Mouse (Mus musculus) ovary, postnatal 14 days (tissue): ENCODE data around the gene Pacrg.

Experiments used
- DNase-seq: peaks from one replicate; pipeline ENCODE4 v3.0.0; 2022; ENCODE audit warnings: low spot score

The Pacrg gene

DNA sequence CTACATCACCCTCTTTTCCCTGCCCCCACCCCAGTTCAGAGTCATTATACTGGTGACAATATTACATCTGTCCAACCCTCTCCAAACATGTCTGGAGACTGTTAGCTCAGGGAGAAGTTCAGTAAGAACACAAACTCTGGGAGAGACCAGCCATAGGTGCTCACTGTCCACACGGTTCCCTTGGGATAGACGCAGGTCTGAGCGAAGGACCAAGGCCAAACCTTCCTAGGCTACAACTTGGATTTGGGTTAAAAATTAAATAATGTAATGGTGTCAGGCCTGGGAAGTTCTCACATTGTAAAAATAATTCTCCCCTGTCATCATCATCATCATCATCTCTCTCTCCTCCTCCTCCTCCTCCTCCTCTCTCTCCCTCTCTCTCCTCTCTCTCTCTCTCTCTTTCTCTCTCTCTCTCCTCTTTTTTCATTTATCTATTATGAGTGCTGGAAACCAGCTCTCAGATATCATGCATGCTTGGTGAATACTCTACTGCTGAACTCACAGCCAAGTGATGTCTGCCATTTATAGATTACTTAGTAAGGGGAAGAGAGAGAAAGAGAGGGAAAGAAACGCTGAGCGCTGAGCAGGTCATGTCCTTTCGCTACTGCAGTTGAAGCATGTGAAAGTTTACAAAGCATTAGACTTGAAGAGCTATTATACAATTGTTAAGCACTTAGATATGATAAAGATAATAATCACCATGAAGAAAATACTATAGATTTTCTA lies 215.2 kb downstream of the Pacrg start:
- no peak for DNase-seq

GRCm38 (mm10) chr17:10620621-10621020 lies 219.5 kb downstream of the Pacrg start:
- no peak for DNase-seq

DNA sequence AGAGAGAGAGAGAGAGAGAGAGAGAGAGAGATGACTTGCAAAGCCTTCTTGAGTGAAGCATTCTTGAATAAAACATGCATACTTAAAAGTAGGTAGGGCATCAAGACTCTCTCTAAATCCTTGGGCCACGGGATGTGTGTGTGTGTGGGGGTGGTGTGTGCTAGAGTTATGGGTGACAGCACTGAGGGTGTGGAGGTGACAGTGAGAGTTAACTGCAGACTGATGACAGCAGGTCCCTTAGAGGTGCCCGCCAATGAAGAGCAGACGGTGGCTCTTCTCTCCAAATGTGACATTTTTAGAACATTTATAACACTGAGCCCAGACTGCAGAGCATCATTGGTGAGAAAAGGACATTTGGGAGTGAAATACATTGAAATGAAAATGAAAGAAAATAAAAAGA lies 220.2 kb downstream of the Pacrg start:
- no peak for DNase-seq

GRCm38 (mm10) chr17:10617656-10618055 lies 222.5 kb downstream of the Pacrg start:
- DNase-seq: no peak

DNA sequence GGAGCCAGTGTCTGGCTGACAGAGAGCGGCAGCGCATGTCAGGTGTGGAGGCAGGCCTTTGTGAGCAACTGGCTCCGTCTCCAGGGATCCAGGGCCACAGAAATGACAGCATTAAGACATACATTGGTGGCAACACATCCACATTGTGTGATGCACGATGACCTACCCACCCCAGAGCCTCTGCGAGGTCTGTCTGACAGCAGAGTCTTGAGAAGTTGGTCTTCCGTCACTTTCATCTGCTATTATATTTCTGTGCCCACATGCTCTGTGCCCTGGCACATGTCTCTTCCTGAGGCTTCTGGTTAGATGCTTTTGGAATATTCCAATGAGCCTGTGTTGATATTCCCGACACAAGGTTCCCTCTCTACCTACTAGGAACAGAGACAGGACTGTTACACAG lies 224.5 kb downstream of the Pacrg start:
- DNase-seq: no peak

DNA sequence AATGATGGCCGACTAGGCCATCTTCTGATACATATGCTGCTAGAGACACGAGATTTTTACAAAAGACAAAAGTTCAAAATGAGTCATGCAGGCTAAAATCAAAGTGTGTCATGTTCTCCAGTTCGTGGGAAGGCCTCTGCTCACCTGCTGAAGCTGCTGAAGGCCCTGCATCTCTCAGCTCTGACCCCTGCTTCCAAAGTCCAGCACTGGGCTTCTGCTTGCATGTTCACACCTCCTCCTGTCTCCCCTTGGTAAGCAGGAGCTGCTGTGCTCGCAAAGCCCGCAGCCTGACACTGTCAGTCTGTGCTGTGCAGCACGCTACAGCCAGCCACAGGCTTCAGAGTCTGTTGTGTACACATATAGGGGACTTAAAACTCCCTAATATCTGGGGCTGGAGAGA lies 225.4 kb downstream of the Pacrg start:
- DNase-seq: no peak

DNA sequence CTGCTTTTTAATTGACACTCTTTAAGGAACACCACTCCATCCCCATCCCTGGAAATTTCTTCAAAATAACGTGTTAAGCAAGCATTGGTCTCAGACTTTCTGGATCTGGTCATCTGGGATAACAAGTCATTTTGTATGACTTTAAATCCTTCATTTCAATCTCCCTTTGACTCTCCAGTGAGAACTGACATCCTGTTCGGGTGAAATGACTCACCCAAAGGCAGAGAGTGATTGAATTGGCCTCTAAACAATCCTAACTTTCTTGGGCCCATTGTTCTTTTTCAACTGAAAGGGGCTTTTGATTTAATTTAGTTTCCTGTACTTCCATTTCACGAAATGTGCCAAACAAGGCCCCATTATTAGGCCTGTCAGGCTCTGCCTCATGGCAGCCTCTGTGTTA lies 228.5 kb downstream of the Pacrg start:
- DNase-seq: no peak

GRCm38 (mm10) chr17:10608146-10608545 lies 232.0 kb downstream of the Pacrg start:
- no peak for DNase-seq

DNA sequence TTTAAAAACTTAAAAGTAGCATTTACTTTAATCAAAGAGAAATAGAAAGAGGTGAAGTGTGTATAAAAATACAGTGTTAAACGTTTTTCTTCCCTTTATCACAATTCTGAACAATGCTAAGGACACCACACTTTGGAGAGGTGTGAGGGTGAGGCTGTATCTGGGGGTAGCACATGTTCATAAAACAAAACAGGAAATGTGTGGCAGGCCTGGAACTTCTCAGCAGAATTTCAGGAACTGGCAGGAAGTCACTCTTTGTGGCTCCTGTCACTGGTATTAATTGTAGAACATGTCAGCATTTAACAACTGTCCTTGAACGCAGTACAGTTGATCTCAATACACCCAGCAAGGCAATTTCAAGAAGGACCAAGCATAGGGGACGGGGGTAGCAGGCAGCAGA lies 234.0 kb downstream of the Pacrg start:
- no peak for DNase-seq

DNA sequence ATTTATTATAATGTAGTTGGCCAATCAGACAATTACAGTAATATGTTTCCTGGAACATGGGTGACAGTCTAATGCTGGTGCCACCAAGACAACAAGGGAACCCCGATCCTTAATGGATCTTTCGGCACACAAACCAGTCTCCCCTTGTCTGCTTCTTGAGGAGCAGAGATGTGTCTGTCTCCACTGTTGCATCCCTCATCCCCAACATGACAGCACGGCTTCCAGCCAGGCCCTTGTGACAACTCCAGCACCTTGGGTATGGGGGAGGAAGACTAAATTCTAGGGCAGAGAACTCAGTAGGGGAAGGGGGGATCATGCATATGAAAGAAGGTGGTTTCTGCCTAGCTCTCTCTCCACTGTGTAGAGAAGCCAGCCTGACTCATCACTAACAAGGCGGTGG lies 242.4 kb downstream of the Pacrg start:
- DNase-seq: no peak

DNA sequence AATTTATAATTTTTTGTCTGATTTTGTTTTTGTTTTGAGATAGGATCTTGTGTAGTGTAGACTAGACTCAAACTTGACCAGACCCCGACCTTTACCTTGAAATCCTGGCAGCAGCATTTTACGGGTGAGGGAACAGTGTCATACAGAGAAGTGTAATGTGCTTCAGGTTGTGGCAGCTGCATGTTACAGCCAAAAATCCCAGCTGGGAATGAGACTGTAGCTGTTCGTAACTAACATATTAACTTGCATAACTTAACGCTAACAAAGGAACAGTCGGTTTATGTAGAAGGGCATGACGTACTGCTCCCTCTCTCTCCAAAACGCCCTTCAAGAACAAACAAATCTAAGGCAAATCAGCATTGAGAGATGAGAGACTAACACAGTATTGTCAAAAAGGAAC lies 250.5 kb downstream of the Pacrg start:
- no peak for DNase-seq

DNA sequence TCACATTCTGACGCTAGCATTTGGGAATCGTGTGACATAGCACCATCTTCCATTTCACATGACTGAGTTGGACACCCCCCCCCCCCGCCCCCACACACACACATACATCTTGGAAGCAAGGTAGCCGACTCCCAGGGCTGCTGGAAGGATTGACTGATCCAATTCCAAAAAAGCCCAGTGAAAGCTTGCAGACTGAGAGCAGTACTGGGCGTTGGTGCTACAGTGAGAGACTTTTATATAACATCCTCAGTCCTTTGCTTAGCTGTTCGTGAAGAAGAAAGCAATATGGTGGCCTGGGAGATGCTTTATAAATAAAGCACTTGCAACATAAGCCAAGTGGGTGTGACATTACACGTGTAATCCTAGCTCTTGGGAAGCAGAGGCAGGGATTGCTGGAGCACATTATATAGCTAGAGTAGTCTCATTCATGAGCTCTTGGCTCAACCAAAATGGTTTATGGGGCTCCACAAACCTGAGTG lies 251.2 kb downstream of the Pacrg start:
- no peak for DNase-seq

DNA sequence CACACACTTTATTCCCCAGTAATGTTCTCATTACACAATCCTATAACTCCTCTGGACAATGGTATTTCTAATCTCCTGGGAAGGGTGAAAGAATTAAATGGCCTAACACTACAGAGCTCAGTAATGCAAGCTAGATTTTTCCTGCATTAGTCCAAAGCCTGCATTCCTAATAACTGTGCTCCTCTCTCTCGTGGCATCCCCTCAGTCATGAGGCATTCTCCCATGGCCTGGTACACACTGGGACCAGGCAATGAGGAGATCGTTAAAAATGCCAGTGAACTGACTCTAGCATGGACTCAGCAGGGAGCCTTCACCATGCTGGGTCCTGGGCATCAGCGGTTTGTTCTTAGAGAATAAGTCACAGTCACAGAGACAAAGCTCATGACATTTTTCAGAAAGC lies 256.8 kb downstream of the Pacrg start:
- no peak for DNase-seq

- DNase-seq: no peak
Measured at GRCm38 (mm10) chr17:10575306-10575705, 264.8 kb downstream of the Pacrg start.

GRCm38 (mm10) chr17:10572436-10572835 lies 267.7 kb downstream of the Pacrg start:
- DNase-seq: no peak

GRCm38 (mm10) chr17:10569270-10569669 lies 270.8 kb downstream of the Pacrg start:
- no peak for DNase-seq

DNA sequence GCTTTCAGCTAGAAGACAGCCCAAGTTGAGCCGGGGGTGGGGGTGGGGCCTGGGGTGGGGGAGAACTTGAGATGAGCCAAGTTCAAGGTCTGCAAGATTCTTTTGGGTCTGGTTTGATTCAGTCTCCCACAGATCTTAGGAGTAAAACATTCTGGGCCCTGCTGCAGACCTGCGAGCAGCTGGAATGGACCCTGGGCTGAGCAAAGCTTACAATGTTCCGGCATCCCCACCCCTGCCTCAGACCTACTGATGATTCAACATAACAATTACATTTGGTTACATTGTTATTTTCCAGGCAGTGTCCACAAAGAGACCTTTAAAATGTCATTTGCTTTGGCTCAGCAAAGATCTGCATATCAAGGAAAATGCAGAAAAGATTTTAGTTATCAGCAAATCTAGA lies 272.7 kb downstream of the Pacrg start:
- no peak for DNase-seq

DNA sequence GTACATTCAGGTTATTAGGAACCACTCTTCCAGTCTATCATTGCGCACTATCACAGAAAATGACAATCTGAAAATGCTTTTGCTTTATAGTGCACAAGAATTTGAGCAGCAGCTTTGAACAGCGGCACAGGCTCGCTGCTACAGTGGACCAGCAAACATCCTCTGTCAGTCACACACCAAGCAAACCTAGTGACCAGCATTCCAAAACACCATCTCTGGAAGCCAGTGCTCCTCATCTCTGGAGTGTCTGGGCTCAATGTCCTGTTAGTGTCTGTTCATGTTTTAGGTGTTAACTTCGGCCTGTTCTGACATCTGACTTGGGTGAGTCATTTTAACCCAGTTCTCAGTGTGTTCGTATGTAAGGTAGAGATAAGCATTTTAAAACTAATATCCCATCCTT lies 275.9 kb downstream of the Pacrg start:
- no peak for DNase-seq

DNA sequence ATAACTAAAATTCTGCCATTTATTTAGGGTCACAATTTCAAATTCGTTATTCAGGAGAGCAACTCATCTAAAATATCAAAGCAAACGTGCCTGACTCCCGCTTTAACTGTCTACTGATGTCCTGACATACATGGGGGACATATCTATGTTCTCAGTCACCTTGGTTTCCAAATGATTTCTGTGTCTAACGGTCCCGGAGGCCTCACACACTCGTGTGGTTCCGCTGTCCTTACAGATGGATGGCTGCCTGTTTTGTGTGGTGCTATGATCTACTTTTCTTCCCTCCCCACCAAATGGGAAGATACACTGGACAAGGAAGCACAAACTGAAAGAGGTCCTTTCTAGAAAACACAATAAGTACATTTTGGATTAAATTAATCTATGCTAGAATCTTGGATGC lies 277.2 kb downstream of the Pacrg start:
- DNase-seq: no peak

DNA sequence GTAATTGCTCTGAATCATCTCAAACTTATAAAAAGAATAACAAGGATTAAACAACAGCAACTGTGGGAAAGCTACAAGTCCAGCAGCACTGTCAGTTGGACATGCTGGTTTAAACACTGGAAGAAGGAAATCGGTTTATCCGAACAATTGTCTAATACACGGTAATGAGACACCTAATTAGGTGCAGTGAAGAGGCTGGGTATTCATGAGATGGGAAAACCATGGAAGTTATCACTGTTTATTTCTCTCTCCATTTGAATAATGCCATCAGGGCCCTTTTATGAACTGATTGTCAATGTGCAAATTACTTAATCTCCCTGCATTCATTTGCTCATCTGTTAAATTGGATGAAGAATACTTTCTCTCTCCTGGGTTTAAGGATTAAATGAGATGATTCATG lies 280.1 kb downstream of the Pacrg start:
- no peak for DNase-seq

DNA sequence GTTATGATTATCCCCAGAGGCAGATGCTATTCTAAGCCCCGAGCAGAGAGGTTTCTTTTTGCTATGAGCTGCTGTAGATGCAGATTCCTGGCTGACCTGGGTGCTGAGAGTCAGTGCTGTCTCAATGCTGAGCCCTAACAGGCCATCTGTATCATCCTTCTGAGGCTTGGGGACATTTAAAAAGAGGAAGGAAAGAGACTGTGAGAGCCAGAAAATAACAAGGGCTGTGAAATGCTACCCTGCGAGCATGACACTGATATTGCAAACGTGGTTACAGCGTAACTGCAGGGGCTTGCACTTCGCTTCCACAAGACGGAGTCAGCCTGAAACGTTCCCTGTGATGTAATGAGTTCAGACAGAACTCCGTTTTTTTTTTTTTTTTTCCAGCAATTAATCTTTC lies 281.4 kb downstream of the Pacrg start:
- no peak for DNase-seq

DNA sequence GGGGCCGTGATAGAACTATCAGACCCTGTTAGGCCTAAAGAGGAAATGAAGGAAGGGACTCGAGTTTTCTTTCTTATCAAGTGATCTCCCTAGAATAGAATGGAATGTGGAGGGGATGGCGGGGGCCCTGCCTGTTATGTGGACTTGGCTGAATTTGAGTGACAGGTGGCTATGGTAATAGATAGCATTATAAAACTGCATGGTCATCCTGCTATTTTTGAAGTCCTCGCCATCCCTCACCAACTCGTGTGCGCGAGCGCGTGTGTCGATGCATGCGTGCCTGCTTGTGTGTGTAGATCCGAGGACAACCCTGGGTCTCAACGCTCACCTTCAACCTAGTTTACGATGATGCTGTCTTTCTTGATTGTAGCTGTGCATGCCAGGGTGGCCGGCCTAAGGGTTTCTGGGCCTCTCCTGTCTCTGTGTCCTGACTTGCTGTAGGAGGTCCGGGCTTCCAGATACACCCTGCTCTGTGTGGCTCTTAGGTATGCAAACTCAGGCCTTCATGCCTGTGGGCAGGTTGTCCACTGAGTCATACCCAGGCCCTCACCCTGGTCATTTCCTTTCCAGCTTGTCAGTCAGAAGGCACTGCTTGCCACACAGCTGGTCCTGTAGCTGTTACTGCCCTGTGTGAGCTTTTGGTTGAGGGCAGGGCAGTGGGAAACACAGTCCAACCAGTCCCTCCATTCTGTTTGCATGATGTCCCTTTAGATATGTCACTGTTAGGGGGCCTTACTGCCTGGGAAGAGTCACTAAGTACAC lies 287.6 kb downstream of the Pacrg start:
- DNase-seq: no peak

GRCm38 (mm10) chr17:10550781-10551520 lies 289.2 kb downstream of the Pacrg start:
- no peak for DNase-seq
